Mouse (Mus musculus) NIH3T3 (cell line): Measurements from ENCODE around the gene Srr.

Experiments used
- DNase-seq: peaks from one replicate; pipeline ENCODE4 v3.0.0-alpha.2; 2012; ENCODE audit warnings: low read depth

Gene Srr

DNA sequence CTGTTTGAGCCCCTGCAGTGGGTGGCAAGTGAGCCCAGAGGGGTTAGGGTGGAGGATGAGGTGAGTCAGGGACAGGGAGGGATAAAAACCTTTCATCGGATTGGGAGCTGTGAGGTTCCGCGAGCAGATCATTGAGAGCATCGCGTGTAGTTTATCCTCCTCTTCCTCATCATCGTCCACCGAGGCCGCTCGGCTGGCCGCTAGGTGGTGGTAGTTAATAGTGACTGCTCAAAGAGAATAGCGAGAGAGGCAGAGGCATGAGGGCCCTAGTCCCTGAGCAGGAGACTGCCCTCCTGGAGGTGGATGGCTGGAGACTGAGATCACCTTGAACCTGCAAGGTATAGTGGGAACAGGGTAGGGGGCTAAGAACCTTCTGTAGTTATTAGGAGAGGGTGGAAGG lies 62.3 kb downstream of the Srr start:
- DNase-seq = no peak

DNA sequence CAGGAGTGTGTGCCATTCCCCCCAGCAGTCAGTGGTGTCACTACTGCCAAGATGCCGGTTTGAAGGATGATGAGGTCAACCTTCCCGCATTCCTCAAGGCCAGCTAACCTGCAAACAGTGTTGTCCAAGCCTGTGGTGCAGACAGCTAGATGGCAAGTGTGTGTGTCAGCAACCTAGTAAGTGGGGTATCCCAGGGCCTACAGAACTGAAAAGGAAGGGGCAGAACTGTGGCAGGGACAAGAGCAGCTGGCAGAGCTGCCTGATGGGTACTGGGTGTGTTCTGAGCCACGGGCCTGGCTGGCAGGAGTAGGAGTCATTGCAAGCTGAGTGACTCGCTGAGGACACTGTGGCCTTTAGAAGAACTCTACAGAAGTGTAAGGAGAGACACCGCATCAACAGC lies 63.6 kb downstream of the Srr start:
- DNase-seq = no peak

DNA sequence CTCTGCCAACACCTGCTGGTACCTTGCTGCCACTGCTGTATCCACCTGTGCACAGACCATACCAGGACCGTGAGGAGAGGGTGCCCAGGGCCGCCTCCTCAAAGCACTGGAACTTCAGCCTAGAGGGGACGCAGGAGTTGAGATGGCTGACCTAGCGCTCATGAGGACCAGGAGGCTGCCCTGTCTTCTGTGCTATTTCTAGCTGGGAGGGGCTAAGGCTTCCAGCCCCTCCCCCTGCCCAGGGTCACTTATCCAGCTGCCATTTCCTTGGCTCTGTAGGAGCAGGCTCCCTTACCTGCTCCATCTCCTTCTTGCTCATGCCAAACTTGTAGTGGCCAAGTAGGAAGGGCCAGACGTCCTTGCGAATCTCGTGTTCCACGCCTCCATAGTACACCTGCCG lies 68.0 kb downstream of the Srr start:
- no peak for DNase-seq
